8 mouse cellular contexts compared by ENCODE assay signal in genomic region chr13:54503604-54504521, GRCm38 (mm10). TPM values are rescaled to one million over a fixed set of nuclear protein-coding genes. Genes with fewer than 3 reads are reported as not detected.
DNase-seq lines count a peak whose midpoint lies in the region; ATAC-seq and TF ChIP-seq lines count a peak whose summit lies in the region.

Gene Simc1, plus strand, starts transcription at chr13:54503779.

- H3K4me1 ChIP-seq in E14TG2a.4 (replicated peaks; ENCODE audit: low read depth, low read length): peaks cover 35% of the 10 kb centered on the region
- H3K4me1 ChIP-seq in forebrain, embryonic 11.5 days (replicated peaks; ENCODE audit: control insufficient read depth, insufficient read depth, low read length): peaks cover 6% of the 10 kb centered on the region; the same call in 1 of the 2 replicates
- H3K4me1 ChIP-seq in heart, embryonic 15.5 days (replicated peaks): peaks cover 16% of the 10 kb centered on the region
- H3K4me1 ChIP-seq in liver, postnatal 0 days (ENCODE audit: insufficient read depth): peaks cover 14% of the 10 kb centered on the region
- H3K4me1 ChIP-seq in neural tube, embryonic 13.5 days (replicated peaks): peaks cover 25% of the 10 kb centered on the region

- no peak for TF ChIP-seq CTCF in E14TG2a.4 (conservative IDR thresholded peaks at IDR 0.05; ENCODE audit: low read length)
- TF ChIP-seq CTCF in liver, postnatal 0 days (IDR thresholded peaks at IDR 0.05; ENCODE audit: low read depth): no peak

- peak within 1 kb of the TSS; percentile 77 for H3K9ac ChIP-seq in forebrain, embryonic 11.5 days (ENCODE audit: low read length)
- peak within 1 kb of the TSS; percentile 73 for H3K9ac ChIP-seq in heart, embryonic 15.5 days
- H3K9ac ChIP-seq in liver, postnatal 0 days (replicated peaks): peak within 1 kb of the TSS; percentile 66
- H3K9ac ChIP-seq in neural tube, embryonic 13.5 days: peak within 1 kb of the TSS; percentile 83

- peaks cover 26% of the 10 kb centered on the region for H3K27me3 ChIP-seq in E14TG2a.4 (ENCODE audit: insufficient read depth, low read length)
- H3K27me3 ChIP-seq in forebrain, embryonic 11.5 days (ENCODE audit: control insufficient read depth, insufficient read depth, low read length): peaks cover 2% of the 10 kb centered on the region; the same call in 1 of the 2 replicates
- no peaks in the 10 kb centered on the region; the same call in 1 of the 2 replicates for H3K27me3 ChIP-seq in heart, embryonic 15.5 days
- H3K27me3 ChIP-seq in liver, postnatal 0 days (ENCODE audit: insufficient read depth, low read length): no peaks in the 10 kb centered on the region
- no peaks in the 10 kb centered on the region for H3K27me3 ChIP-seq in neural tube, embryonic 13.5 days

- peak; percentile 94 for ATAC-seq in forebrain, embryonic 11.5 days (replicated peaks; ENCODE audit: low FRiP score)
- peak; percentile 94 for ATAC-seq in heart, embryonic 15.5 days (replicated peaks; ENCODE audit: insufficient number of reproducible peaks, insufficient read depth, low FRiP score, low read depth)
- ATAC-seq in liver, postnatal 0 days: peak; percentile 96
- peak; percentile 94 for ATAC-seq in neural tube, embryonic 13.5 days (ENCODE audit: low read depth)

- under 1% methylated on average over 94 of the region's 105 CpGs for WGBS in forebrain, embryonic 11.5 days
- WGBS in heart, embryonic 15.5 days: under 1% methylated on average over 99 of the region's 105 CpGs
- WGBS in liver, postnatal 0 days (ENCODE audit: insufficient replicate concordance): under 1% methylated on average over 71 of the region's 105 CpGs
- WGBS in neural tube, embryonic 13.5 days: under 1% methylated on average over 93 of the region's 105 CpGs

- H3K36me3 ChIP-seq in E14TG2a.4 (ENCODE audit: insufficient read depth, low read length): no peaks in the 10 kb centered on the region
- H3K36me3 ChIP-seq in forebrain, embryonic 11.5 days (ENCODE audit: control insufficient read depth, insufficient read depth, low read length): no peaks in the 10 kb centered on the region
- H3K36me3 ChIP-seq in heart, embryonic 15.5 days: no peaks in the 10 kb centered on the region
- H3K36me3 ChIP-seq in liver, postnatal 0 days (replicated peaks; ENCODE audit: insufficient read depth, low read length): no peaks in the 10 kb centered on the region
- peaks cover 4% of the 10 kb centered on the region; the same call in 1 of the 2 replicates for H3K36me3 ChIP-seq in neural tube, embryonic 13.5 days

- H3K27ac ChIP-seq in forebrain, embryonic 11.5 days (ENCODE audit: low read depth, low read length): peak within 1 kb of the TSS; percentile 62
- peak within 1 kb of the TSS; percentile 45 for H3K27ac ChIP-seq in heart, embryonic 15.5 days
- H3K27ac ChIP-seq in liver, postnatal 0 days (ENCODE audit: low read depth): peak within 1 kb of the TSS; percentile 3; the same call in 1 of the 2 replicates
- H3K27ac ChIP-seq in neural tube, embryonic 13.5 days (replicated peaks): peak within 1 kb of the TSS; percentile 87

- H3K9me3 ChIP-seq in E14TG2a.4 (ENCODE audit: low read length): no peaks in the 10 kb centered on the region
- no peaks in the 10 kb centered on the region for H3K9me3 ChIP-seq in forebrain, embryonic 11.5 days (ENCODE audit: control insufficient read depth, low read length)
- no peaks in the 10 kb centered on the region for H3K9me3 ChIP-seq in heart, embryonic 15.5 days (replicated peaks)
- no peaks in the 10 kb centered on the region for H3K9me3 ChIP-seq in liver, postnatal 0 days (ENCODE audit: low read length)
- H3K9me3 ChIP-seq in neural tube, embryonic 13.5 days: no peaks in the 10 kb centered on the region

- peak within 1 kb of the TSS; percentile 92 for H3K4me2 ChIP-seq in forebrain, embryonic 11.5 days (ENCODE audit: low read depth, low read length, severe bottlenecking)
- peak within 1 kb of the TSS; percentile 88 for H3K4me2 ChIP-seq in heart, embryonic 15.5 days
- H3K4me2 ChIP-seq in liver, postnatal 0 days (ENCODE audit: low read depth, low read length): peak within 1 kb of the TSS; percentile 97
- peak within 1 kb of the TSS; percentile 67 for H3K4me2 ChIP-seq in neural tube, embryonic 13.5 days

- H3K4me3 ChIP-seq in E14TG2a.4 (replicated peaks; ENCODE audit: low read length): peak within 1 kb of the TSS; percentile 89
- peak within 1 kb of the TSS; percentile 63 for H3K4me3 ChIP-seq in forebrain, embryonic 11.5 days (ENCODE audit: low read depth, low read length)
- peak within 1 kb of the TSS; percentile 66 for H3K4me3 ChIP-seq in heart, embryonic 15.5 days
- peak within 1 kb of the TSS; percentile 55 for H3K4me3 ChIP-seq in liver, postnatal 0 days (ENCODE audit: low read depth, low read length)
- peak within 1 kb of the TSS; percentile 59 for H3K4me3 ChIP-seq in neural tube, embryonic 13.5 days

- DNase-seq in c-Kit-negative CD71-positive TER-119-positive erythroid progenitor cells, embryonic 14.5 days (ENCODE audit: low read depth, low spot score): peak; percentile 53
- peak; percentile 94 for DNase-seq in forebrain, embryonic 11.5 days (ENCODE audit: low spot score)
- peak; percentile 85 to 93 for DNase-seq in kidney, postnatal 25 days
- peak; percentile 91 for DNase-seq in liver, postnatal 0 days
- DNase-seq in telencephalon, adult 2 months (ENCODE audit: low read depth, low spot score): peak; percentile 18

- TF ChIP-seq EP300 in liver, postnatal 0 days (IDR thresholded peaks at IDR 0.05; ENCODE audit: low read depth): no peak

RNA-seq across cellular contexts. Expression of gene Simc1, which starts in this region (rescaled TPM):
- 18.6 and 20.3 TPM in 2 replicates for polyA plus RNA-seq in forebrain, embryonic 11.5 days (2014; fragmentation: Nextera tagmentation; extraction: Ambion mirVana)
- 3.4 and 4.6 TPM in 2 replicates for polyA plus RNA-seq in heart, embryonic 15.5 days (2015; fragmentation: Nextera tagmentation; extraction: Ambion mirVana)
- 1.5 TPM in 2 replicates for polyA plus RNA-seq in liver, postnatal 0 days (2015; fragmentation: Nextera tagmentation; extraction: Ambion mirVana)
- polyA plus RNA-seq in neural tube, embryonic 13.5 days (2015; fragmentation: Nextera tagmentation; extraction: Ambion mirVana): 17.7 and 20.3 TPM in 2 replicates

Comparison
In these comparisons a context has a peak if more than half of its experiments do, and no peak if none do; other contexts are left out.
1. Peak in every context shown above with its lines: DNase-seq, ATAC-seq, H3K4me3 ChIP-seq and H3K27ac ChIP-seq.
2. DNase-seq: peak in every context shown above with its lines; median percentile 94 in forebrain, embryonic 11.5 days; 91 in liver, postnatal 0 days; 89 in kidney, postnatal 25 days; 53 in c-Kit-negative CD71-positive TER-119-positive erythroid progenitor cells, embryonic 14.5 days; 18 in telencephalon, adult 2 months.
3. H3K27ac ChIP-seq: peak in every context shown above with its lines; median percentile 87 in neural tube, embryonic 13.5 days; 62 in forebrain, embryonic 11.5 days; 45 in heart, embryonic 15.5 days; 3 in liver, postnatal 0 days.